Mouse (Mus musculus): ENCODE data around the gene Asxl2. TPM values are rescaled to one million over a fixed set of nuclear protein-coding genes. Genes with fewer than 3 reads are reported as not detected.
"Not testable (repeated sequence)": the region's sequence is repeated elsewhere in the genome, so short reads cannot be mapped to it uniquely, and the experiment has no call there.

The Asxl2 gene
- polyA plus RNA-seq, 1 experiment from 2014 or later: 15.7 TPM

DNA sequence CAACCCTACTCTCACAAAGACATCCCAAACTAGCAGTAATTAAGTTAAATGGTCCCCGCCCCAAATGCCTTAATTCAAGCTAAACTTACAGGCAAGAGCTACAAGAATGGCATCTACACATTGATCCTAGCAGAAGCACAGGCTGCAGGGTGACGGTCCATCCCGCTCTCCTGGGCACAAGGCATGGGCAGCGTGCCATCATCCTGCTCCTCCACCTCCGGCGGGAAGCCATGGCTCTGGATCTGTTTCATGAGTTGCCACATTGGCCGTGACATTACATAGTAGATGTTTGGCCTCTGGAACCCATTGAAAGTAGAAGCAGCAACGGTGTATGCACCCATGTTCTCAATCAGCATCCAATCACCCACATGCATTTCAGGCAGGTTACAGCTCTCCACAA, 95.1 kb downstream of the Asxl2 start:
- not testable (repeated sequence) for H3K4me3 ChIP-seq (replicated peaks; ENCODE audit: low read length); H3K9ac ChIP-seq (replicated peaks; ENCODE audit: low read depth, low read length); H3K4me2 ChIP-seq (ENCODE audit: low read length); H3K36me3 ChIP-seq (ENCODE audit: control insufficient read depth, insufficient read depth); H3K27ac ChIP-seq (ENCODE audit: low read length); H3K27me3 ChIP-seq (replicated peaks; ENCODE audit: control insufficient read depth, insufficient read depth, low read length); H3K4me1 ChIP-seq (replicated peaks; ENCODE audit: control insufficient read depth, insufficient read depth, low read length); ATAC-seq; H3K9me3 ChIP-seq (ENCODE audit: control insufficient read depth, low read length)
- 87% methylated on average over 8 of the region's 8 CpGs for WGBS

DNA sequence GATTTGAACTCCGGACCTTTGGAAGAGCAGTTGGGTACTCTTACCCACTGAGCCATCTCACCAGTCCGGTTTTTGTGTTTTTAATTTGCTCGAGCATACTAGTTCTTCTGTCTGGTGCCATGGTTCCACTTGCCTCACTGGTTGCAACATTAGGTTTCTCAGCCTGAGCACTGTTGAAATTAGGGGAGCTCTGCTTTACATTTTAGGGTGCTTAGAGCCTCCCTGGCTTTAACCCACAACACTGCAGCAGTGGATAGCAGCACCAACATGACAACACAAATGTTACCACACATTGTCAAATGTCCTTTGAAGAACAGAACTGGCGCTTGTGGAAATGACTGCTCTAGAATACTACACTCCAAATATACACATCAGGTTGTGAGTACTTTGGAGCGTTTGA, 98.9 kb downstream of the Asxl2 start:
- Histone ChIP-seq H3K27ac (ENCODE audit: low read length) (no peak overlapping the region), H3K4me2 (ENCODE audit: low read length) (no peak overlapping the region), H3K4me1 (replicated peaks; ENCODE audit: control insufficient read depth, insufficient read depth, low read length) (no peaks in the 10 kb centered on the region), H3K9ac (replicated peaks; ENCODE audit: low read depth, low read length) (no peak overlapping the region), H3K27me3 (replicated peaks; ENCODE audit: control insufficient read depth, insufficient read depth, low read length) (no peaks in the 10 kb centered on the region), H3K9me3 (ENCODE audit: control insufficient read depth, low read length) (no peaks in the 10 kb centered on the region), H3K36me3 (ENCODE audit: control insufficient read depth, insufficient read depth) (no peaks in the 10 kb centered on the region), H3K4me3 (replicated peaks; ENCODE audit: low read length) (no peak overlapping the region)
- WGBS: 98% methylated on average over 5 of the region's 5 CpGs
- ATAC-seq: no peak

DNA sequence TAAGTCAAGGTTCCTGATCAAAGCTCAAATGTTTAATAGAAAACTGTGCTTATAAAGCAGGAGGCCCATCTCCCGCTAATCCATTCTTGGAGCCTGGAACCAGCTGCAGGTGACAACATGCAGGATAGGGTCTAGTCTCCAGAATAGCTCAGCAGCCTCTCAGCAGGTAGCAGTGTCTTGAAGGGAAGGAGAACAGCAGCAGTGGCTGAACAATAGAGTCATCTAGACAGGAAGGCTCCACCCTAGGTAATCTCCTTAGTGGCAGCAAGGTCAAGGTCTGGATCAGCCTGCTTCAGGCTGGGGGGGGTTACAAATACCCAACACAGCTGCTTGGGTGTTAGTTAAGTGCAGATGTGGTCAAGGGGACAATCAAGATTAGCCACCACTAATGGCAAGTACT, 108.8 kb downstream of the Asxl2 start:
- WGBS: 100% methylated on average over 1 of the region's 1 CpGs
- ATAC-seq; H3K9me3 ChIP-seq (ENCODE audit: control insufficient read depth, low read length): not testable (repeated sequence)

DNA sequence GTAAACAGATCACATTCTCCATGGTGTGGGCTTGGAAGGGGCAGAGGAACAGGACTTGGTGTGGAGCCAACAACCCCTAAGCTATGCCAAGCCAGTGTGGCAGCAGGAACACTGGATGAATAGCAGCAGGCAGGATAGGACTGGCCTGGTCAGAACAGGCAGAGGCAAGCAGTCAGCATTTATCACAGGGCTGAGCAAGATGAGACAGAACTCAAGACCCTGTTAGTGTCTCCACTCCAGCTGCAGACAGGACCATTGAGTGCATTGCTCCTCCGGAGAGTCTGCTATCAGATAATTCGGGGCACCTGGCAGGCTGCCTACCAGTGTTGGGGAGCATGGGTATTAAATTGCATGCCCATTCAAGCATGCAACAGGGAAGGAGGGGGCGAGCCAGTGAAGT, 111.0 kb downstream of the Asxl2 start:
- H3K27ac ChIP-seq (ENCODE audit: low read length): no peak overlapping the region
- no peak overlapping the region for H3K4me3 ChIP-seq (replicated peaks; ENCODE audit: low read length)
- no peaks in the 10 kb centered on the region for H3K4me1 ChIP-seq (replicated peaks; ENCODE audit: control insufficient read depth, insufficient read depth, low read length)
- no peaks in the 10 kb centered on the region for H3K27me3 ChIP-seq (replicated peaks; ENCODE audit: control insufficient read depth, insufficient read depth, low read length)
- WGBS: 45% methylated on average over 3 of the region's 3 CpGs
- no peak overlapping the region for H3K9ac ChIP-seq (replicated peaks; ENCODE audit: low read depth, low read length)
- H3K9me3 ChIP-seq (ENCODE audit: control insufficient read depth, low read length): no peaks in the 10 kb centered on the region
- H3K4me2 ChIP-seq (ENCODE audit: low read length): no peak overlapping the region
- H3K36me3 ChIP-seq (ENCODE audit: control insufficient read depth, insufficient read depth): no peaks in the 10 kb centered on the region
- peak; percentile 67 for ATAC-seq

More for the DNA sequence above, 108.8 kb downstream of the Asxl2 start:
- H3K27me3 ChIP-seq (replicated peaks; ENCODE audit: control insufficient read depth, insufficient read depth, low read length); H3K4me2 ChIP-seq (ENCODE audit: low read length); H3K36me3 ChIP-seq (ENCODE audit: control insufficient read depth, insufficient read depth); H3K27ac ChIP-seq (ENCODE audit: low read length); H3K4me1 ChIP-seq (replicated peaks; ENCODE audit: control insufficient read depth, insufficient read depth, low read length); H3K9ac ChIP-seq (replicated peaks; ENCODE audit: low read depth, low read length); H3K4me3 ChIP-seq (replicated peaks; ENCODE audit: low read length): not testable (repeated sequence)

DNA sequence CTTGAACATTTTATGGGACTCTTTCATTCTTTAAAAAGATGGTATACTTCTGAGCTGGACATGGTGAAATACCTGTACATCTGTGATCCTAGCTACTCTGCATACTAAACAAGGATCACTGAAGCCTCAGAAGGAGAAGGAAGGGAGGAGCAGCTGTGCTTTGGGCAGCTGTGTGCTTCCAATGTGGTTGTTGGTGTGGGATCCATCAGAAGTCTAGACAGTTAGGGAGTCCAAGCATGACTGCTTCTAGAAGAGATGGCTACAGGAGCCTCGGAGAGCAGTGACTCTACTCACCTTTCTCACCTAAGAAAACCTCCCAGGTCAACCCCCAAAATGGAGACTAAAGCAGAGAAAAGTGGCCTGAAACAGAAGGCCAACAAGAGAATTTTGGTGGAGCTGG, 111.4 kb downstream of the Asxl2 start:
- no peak for ATAC-seq
- H3K4me1 ChIP-seq (replicated peaks; ENCODE audit: control insufficient read depth, insufficient read depth, low read length): no peaks in the 10 kb centered on the region
- H3K4me2 ChIP-seq (ENCODE audit: low read length): no peak overlapping the region
- no peaks in the 10 kb centered on the region for H3K9me3 ChIP-seq (ENCODE audit: control insufficient read depth, low read length)
- H3K4me3 ChIP-seq (replicated peaks; ENCODE audit: low read length): no peak overlapping the region
- 89% methylated on average over 1 of the region's 1 CpGs for WGBS
- no peaks in the 10 kb centered on the region for H3K27me3 ChIP-seq (replicated peaks; ENCODE audit: control insufficient read depth, insufficient read depth, low read length)
- no peak overlapping the region for H3K27ac ChIP-seq (ENCODE audit: low read length)
- H3K9ac ChIP-seq (replicated peaks; ENCODE audit: low read depth, low read length): no peak overlapping the region
- H3K36me3 ChIP-seq (ENCODE audit: control insufficient read depth, insufficient read depth): no peaks in the 10 kb centered on the region

DNA sequence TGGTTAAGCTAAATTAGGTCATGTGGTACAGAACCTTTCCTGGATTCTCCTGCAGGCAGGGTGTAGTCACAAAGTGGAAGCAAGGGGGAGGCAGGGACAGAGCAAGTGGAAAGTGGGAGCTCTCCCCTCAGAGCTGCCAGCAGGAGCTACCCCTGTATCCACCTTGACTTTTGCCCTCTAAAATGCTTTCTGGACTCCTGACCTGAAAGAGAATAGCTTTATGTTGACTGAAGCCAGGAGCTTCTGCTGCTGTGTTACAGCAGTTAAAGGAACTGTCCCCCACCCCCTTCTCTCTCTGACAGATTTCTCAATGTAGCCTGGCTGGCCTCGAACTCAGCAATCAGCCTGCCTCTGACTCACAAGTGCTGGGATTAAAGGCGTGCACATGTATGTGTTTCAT, 112.9 kb downstream of the Asxl2 start:
- H3K9ac ChIP-seq (replicated peaks; ENCODE audit: low read depth, low read length): no peak overlapping the region
- H3K36me3 ChIP-seq (ENCODE audit: control insufficient read depth, insufficient read depth): no peaks in the 10 kb centered on the region
- no peak overlapping the region for H3K4me2 ChIP-seq (ENCODE audit: low read length)
- H3K4me1 ChIP-seq (replicated peaks; ENCODE audit: control insufficient read depth, insufficient read depth, low read length): no peaks in the 10 kb centered on the region
- no peaks in the 10 kb centered on the region for H3K9me3 ChIP-seq (ENCODE audit: control insufficient read depth, low read length)
- no peak overlapping the region for H3K4me3 ChIP-seq (replicated peaks; ENCODE audit: low read length)
- H3K27me3 ChIP-seq (replicated peaks; ENCODE audit: control insufficient read depth, insufficient read depth, low read length): no peaks in the 10 kb centered on the region
- 80% methylated on average over 2 of the region's 2 CpGs for WGBS
- no peak for ATAC-seq
- H3K27ac ChIP-seq (ENCODE audit: low read length): no peak overlapping the region

DNA sequence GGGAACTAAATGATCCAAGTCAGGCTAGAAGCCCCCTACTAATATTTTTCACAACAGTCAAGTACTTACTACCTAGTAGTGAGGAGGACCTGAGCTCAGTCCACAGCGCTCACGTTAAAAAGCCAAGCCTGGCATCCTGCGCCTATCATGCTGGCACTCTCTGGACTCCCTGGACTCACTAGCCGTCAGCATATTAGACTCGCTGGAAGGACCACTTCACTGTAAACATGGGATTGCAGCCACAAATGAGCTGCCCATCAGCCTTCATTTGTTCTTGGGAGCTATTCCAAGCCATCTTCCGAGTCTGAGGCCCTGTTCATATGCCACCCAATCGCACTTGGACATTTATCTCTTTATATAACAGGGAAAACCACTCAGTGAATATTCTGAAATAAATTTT, 114.2 kb downstream of the Asxl2 start:
- H3K4me1 ChIP-seq (replicated peaks; ENCODE audit: control insufficient read depth, insufficient read depth, low read length): no peaks in the 10 kb centered on the region
- no peaks in the 10 kb centered on the region for H3K9me3 ChIP-seq (ENCODE audit: control insufficient read depth, low read length)
- H3K4me3 ChIP-seq (replicated peaks; ENCODE audit: low read length): no peak overlapping the region
- H3K27me3 ChIP-seq (replicated peaks; ENCODE audit: control insufficient read depth, insufficient read depth, low read length): no peaks in the 10 kb centered on the region
- H3K36me3 ChIP-seq (ENCODE audit: control insufficient read depth, insufficient read depth): no peaks in the 10 kb centered on the region
- 88% methylated on average over 7 of the region's 7 CpGs for WGBS
- H3K9ac ChIP-seq (replicated peaks; ENCODE audit: low read depth, low read length): no peak overlapping the region
- H3K4me2 ChIP-seq (ENCODE audit: low read length): no peak overlapping the region
- H3K27ac ChIP-seq (ENCODE audit: low read length): no peak overlapping the region
- ATAC-seq: no peak

DNA sequence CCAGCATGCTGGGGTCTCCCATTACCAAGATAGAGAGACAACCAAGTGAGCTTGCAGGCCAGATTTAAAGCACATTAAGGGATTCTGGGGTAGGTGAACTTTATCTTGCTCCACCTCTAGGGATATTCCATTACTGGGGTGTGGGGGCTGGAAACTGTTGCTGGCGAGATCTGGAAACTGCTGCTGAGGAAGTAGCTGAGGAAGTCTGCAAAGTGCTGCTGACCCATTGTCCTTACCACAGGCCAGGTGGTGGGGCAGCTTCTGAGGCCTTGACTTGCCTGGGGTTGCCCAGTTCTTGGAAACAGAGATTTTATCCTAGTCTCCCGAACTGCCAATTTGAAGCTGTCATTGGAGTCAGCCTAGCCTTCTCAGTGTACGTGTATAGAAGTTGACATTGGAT, 118.8 kb downstream of the Asxl2 start:
- Histone ChIP-seq H3K9me3 (ENCODE audit: control insufficient read depth, low read length) (no peaks in the 10 kb centered on the region), H3K4me3 (replicated peaks; ENCODE audit: low read length) (no peak overlapping the region), H3K27ac (ENCODE audit: low read length) (no peak overlapping the region), H3K27me3 (replicated peaks; ENCODE audit: control insufficient read depth, insufficient read depth, low read length) (no peaks in the 10 kb centered on the region), H3K4me2 (ENCODE audit: low read length) (no peak overlapping the region), H3K4me1 (replicated peaks; ENCODE audit: control insufficient read depth, insufficient read depth, low read length) (no peaks in the 10 kb centered on the region), H3K9ac (replicated peaks; ENCODE audit: low read depth, low read length) (no peak overlapping the region), H3K36me3 (ENCODE audit: control insufficient read depth, insufficient read depth) (no peaks in the 10 kb centered on the region)
- ATAC-seq: no peak
- 63% methylated on average over 3 of the region's 3 CpGs for WGBS

DNA sequence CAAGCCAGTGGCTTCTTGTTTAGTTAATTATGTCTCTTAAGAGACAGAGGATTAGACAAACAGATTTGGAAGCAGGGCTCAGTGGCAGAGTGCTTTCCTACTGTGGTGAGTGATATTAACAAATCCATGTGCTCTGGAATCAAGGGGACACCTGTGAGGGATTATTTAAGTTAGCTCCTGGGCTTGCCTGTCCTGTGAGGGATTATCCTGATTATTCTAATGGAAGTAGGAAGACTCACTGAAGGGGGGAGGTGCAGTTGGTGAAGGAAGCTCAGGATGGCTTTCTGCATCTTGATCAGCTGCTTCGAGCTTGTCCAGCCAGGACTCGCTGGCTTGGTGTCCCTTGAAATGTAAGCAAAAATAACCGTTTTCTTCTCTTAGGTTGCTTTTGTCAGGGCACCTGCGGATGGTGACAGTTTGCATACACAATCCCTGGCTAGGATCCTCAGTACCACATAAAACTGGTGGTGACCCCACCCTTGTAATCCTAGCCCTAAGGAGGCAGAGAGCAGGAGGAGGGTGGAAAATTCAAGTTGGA, 119.5 kb downstream of the Asxl2 start:
- no peak overlapping the region for H3K9ac ChIP-seq (replicated peaks; ENCODE audit: low read depth, low read length)
- H3K4me2 ChIP-seq (ENCODE audit: low read length): no peak overlapping the region
- H3K9me3 ChIP-seq (ENCODE audit: control insufficient read depth, low read length): no peaks in the 10 kb centered on the region
- no peaks in the 10 kb centered on the region for H3K4me1 ChIP-seq (replicated peaks; ENCODE audit: control insufficient read depth, insufficient read depth, low read length)
- WGBS: 27% methylated on average over 4 of the region's 4 CpGs
- H3K27me3 ChIP-seq (replicated peaks; ENCODE audit: control insufficient read depth, insufficient read depth, low read length): no peaks in the 10 kb centered on the region
- no peak overlapping the region for H3K4me3 ChIP-seq (replicated peaks; ENCODE audit: low read length)
- no peak for ATAC-seq
- H3K36me3 ChIP-seq (ENCODE audit: control insufficient read depth, insufficient read depth): no peaks in the 10 kb centered on the region
- no peak overlapping the region for H3K27ac ChIP-seq (ENCODE audit: low read length)

DNA sequence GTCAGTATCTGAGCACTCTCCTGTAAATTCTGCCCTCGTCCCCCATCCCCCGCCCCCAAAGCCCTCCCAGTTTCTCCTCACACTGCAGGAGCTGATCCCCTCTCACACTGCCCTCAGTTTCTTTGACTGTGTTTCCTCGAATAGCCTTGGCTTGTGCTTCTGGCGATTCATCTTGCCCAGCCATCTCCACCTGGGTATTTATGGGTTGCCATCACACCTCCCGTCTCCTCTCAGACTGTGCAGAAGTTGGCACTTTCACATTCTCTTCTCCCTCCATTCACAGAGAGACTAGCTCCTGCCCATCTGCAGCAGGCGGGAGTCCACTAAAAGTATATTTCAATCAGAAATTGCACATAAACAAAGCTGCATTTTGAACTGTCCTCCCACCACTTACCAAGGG, 120.1 kb downstream of the Asxl2 start:
- no peak overlapping the region for H3K4me3 ChIP-seq (replicated peaks; ENCODE audit: low read length)
- no peaks in the 10 kb centered on the region for H3K9me3 ChIP-seq (ENCODE audit: control insufficient read depth, low read length)
- no peaks in the 10 kb centered on the region for H3K4me1 ChIP-seq (replicated peaks; ENCODE audit: control insufficient read depth, insufficient read depth, low read length)
- WGBS: 31% methylated on average over 6 of the region's 6 CpGs
- ATAC-seq: no peak
- H3K27me3 ChIP-seq (replicated peaks; ENCODE audit: control insufficient read depth, insufficient read depth, low read length): no peaks in the 10 kb centered on the region
- no peak overlapping the region for H3K4me2 ChIP-seq (ENCODE audit: low read length)
- no peak overlapping the region for H3K27ac ChIP-seq (ENCODE audit: low read length)
- no peaks in the 10 kb centered on the region for H3K36me3 ChIP-seq (ENCODE audit: control insufficient read depth, insufficient read depth)
- no peak overlapping the region for H3K9ac ChIP-seq (replicated peaks; ENCODE audit: low read depth, low read length)
